Mouse (Mus musculus): Measurements from ENCODE around the gene Herc2.

The Herc2 gene

DNA sequence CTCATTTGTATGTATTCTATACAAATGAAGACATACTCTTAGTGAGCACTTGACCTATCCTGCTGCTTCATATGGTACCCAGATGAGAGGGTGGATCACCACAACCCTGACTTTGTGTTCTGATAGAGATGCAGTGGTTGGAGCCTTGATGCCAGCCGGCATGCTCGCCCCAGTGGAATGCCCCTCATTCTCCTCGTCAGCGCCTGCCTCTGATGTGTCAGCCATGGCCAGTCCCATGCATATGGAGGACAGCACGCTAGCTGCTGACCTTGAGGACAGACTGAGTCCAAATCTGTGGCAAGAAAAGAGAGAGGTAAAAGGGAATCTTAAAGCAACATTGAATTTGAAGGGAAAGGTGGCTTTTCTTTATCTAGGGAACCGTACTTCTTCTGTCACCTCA is 141.0 kb downstream of the Herc2 start:
- no peak for DNase-seq (ENCODE audit: extremely low spot score, low read depth, low spot score)

DNA sequence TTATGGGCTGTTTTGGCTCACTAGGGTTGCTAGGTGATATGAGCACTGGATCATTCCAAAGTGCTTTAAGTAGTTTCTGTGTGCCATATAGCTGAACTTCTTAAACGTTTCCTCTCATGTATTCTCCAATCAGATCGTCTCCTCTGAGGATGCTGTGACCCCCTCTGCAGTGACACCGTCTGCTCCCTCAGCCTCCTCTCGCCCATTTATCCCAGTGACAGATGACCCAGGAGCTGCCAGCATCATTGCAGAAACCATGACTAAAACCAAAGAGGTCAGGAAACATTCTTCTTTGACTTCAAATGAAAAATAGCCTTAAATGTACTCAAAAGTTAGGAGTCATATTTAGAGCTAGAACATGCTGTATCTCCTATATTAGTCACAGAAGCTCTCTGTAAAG is 141.7 kb downstream of the Herc2 start:
- no peak for DNase-seq (ENCODE audit: extremely low spot score, low read depth, low spot score)

DNA sequence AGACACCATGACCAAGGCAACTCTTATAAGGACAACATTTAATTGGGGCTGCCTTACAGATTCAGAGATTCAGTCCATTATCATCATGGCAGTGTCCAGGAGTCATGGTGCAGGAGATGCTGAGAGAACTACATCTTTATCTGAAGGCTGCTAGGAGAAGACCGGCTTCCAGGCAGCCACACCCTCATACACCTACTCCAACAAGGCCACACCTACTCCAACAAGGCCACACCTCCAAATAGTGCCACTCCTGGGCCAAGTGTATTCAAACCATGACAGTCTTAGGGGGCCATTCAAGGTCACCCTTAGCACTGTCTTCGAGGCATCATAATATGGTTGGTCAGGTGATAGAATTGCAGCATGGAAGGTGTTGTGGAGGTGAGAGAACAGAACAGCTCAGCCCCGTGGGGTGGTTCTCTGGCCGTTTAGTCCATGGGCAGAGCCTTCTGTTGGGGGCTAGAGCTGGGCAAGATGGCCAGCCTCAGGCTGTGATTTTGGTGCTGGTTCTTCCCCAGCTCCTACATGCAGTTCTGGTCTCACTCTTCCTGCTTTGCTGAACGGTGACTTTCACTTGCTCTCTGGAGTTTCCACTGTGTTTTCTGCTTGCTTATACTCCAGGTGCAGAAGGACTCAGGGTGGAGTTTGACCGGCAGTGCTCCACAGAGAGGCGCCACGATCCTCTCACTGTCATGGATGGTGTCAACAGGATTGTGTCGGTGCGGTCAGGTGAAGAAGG is 151.7 kb downstream of the Herc2 start:
- no peak for DNase-seq (ENCODE audit: extremely low spot score, low read depth, low spot score)

DNA sequence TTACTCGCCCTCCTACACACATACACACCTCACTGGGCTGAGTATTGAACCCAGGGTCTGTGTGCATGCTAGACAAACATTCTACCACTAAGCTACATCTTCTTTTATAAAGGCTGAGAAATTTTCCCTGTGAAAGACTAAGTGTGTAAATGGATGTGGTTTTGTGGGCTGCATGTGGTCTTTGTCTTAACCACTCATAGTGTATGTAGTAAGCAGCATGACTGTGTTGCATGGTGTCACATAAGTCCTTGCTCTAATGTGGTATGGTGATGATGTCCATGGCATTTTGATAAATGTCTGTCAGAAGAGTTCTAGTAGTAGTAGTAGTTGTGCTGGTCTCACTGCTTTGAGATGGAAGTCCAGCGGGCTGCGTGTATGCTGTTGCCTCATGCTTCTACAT is 152.8 kb downstream of the Herc2 start:
- no peak for DNase-seq (ENCODE audit: extremely low spot score, low read depth, low spot score)

DNA sequence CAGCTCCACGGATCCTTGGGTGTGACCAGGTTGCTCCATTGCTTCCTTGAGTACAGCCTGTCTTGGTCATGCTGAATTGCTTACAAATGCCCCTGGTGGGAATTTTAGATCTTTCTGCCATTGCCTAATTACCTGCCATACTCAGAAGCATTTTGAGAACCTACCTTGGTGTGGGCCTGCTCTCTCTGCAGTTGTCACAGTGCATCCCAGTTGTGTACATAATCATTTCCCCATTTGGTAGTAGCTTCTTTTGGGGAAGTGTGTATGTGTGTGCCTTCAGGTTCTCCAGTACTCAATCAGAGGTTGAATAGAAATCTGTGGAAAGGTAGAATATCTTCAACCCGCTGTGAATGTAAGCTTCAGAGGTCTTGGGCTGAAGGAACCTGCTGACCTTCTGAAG is 153.3 kb downstream of the Herc2 start:
- no peak for DNase-seq (ENCODE audit: extremely low spot score, low read depth, low spot score)

DNA sequence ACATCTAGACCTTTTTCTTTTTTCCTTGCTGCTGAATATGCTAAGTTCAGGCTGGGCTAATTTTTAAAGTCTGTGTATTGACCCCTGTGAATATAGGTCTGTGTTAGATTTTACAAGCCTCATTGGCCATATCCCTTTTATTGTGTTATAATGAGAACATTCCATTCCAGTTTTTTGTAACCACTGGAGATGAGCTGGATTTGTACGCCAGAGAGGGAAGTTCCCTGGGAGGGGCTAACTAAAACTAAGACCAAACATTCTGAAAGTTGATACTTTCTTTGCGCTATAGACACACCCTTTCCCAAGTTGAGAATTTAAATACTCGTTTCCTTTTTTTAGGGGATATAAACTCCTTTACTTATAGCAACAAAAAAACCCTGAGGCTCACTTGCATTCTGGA is 154.9 kb downstream of the Herc2 start:
- DNase-seq (ENCODE audit: extremely low spot score, low read depth, low spot score): no peak

DNA sequence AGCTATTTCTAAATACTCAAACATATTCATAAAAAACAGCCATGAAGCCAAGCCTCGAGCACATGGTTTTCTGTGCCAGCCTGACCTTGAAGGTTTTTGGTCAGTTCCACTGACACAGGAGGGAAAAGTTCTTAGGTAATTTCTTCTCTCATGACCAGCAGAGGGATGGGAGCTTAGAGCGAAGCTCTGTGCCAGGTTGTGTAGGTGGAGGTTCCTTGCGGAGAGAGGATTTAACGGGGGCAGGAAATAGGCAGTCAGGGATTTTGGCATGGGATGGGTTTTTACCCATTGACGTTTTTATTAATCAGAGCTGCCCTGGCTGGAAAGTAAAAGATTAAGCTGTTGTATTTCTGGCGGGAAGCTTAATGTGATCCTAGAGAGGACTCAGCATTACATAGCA is 170.8 kb downstream of the Herc2 start:
- DNase-seq (ENCODE audit: extremely low spot score, low read depth, low spot score): no peak

DNA sequence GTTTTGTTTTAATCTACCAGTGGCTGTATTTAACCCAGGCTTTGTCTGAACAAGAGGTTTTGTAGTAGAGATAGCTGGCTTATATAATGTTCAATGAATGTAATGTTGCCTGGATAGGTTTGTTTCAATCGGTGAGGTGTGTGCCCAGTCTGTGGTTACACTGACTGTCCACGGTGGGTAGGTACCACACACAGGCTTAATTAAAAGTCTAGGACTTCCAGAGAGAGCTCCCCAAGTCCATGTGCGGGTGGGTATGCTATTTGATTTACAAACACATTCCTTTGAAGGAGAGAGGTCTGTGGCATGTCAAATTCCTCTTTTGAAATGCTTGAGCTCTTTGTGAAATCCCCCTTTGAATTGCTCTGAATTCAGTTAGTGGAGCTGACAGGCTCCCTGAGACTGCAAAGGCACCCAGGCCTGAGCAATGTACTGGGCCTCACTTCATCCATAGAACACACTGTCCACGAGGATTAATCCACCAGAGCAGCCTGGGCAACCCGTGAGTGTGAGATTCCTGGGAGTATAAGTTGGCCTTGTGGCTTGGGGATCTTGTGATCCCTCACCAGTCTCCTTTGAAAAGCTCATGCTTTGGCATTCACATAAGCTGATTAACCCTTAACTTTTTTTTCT is 185.9 kb downstream of the Herc2 start:
- no peak for DNase-seq (ENCODE audit: extremely low spot score, low read depth, low spot score)

DNA sequence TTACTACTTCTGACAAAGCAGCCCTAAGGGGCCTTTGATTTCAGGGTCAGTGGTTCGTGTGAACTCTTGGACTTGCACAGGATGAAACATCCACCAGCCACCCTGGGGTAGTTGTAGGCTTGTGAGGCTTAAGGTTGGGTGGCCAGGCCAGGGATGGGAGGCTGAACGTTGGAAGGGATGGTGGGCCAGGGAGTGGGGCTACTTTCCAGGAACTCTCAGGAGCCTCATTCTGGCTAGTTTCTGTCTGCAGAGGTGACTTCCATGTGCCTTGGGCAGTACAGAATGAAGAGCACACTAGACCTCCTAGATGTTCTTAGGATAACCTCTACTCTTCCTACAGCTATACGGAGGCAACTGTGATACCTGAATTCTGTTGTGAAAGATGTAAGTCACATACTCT is 186.6 kb downstream of the Herc2 start:
- no peak for DNase-seq (ENCODE audit: extremely low spot score, low read depth, low spot score)

DNA sequence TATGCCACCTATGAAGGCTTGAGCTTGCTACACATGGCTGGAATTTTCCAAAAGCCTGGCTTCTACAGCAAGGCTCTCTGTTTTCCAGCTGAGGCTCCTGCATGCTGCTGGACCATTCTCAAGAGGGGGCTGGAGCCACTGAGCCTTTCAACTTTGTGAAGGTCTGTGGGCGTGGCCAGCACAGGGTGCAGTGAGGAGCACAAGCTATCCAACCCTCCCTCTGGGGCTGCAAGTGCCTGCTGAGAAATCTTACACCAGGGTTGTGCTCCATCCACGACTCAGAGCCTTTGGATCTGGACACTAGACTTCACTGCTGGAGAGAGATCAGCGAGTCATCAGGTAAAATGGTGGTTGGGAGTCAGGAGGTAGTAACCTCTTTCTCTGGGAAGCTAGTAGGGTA is 189.5 kb downstream of the Herc2 start, which contains the start of gene Oca2:
Oca2 (plus strand) TSS at position 218 of the 400 bp plus-strand sequence.
- no peak for DNase-seq (ENCODE audit: extremely low spot score, low read depth, low spot score)

DNA sequence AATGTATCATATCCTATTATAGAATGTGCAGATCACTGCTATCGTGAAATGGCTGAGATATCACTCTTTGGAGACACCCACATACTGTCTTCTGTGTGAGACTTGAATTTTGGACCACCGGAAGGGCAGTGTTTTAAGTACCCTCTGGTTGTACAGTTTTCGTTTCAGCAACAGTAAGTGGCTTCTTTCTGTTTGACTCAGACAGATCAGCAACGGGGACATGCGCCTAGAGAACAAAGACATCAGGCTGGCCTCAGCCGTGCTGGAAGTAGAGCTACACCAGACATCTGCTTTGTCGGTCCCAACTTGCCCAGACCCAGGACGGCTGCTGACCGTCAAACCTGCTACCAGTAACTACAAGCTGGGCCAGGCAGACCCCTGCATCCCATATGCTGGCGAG is 204.6 kb downstream of the Herc2 start:
- no peak for DNase-seq (ENCODE audit: extremely low spot score, low read depth, low spot score)

DNA sequence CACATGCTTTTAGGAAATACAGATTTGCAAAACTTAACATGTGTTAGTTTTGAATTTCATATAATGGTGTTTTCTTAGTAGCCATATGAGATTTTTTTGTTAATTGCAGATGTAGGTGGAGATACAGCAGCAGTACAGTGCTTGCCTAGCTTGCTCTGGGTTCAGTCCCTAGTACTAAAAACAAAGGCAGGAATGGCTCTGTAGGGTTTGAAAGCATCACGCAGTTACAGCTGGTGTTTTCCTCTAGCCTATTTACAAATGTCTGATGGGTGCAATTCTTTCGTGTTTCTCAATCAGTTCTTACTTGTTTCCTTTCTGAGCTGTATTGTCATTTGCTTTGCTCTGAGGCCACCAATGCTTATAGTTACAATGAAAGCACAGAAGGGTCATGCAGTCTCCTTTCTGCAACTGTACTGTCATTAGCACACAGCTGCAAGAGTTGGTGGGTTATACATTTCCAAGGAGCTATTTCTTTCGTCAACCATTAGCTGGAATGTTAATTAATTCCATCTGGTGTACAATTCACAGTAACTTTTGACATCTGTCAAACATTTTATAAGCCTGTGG is 208.0 kb downstream of the Herc2 start:
- no peak for DNase-seq (ENCODE audit: extremely low spot score, low read depth, low spot score)

DNA sequence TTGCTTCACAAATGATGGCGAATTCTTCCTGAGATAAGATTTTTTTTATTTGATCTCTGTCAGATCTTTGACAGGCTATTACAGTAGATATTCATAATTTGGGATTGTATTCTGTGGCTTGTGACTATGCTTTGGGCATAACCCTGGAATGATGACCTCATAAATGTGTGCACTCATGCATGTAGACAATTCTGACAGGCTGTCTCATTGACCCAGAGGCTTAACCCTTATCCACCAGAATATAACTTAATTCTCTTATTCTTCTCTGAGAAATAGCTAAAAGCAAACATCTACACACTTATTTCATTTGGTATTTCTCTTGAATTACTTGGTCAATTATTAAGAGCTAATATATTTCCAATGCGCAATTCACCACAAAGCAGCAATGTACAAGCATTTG is 227.5 kb downstream of the Herc2 start:
- no peak for DNase-seq (ENCODE audit: extremely low spot score, low read depth, low spot score)
